Mouse (Mus musculus): ENCODE measurements around the gene Zfp668.
"Not testable (repeated sequence)": the region's sequence is repeated elsewhere in the genome, so short reads cannot be mapped to it uniquely, and the experiment has no call there.

The Zfp668 gene

GRCm38 (mm10) chr7:127876467-127877348 lies at the start of gene Zfp668:
Zfp668 (minus strand) TSS chr7:127876828.
- DNase-seq (ENCODE audit: low read depth, low spot score) = peak; percentile 92

DNA sequence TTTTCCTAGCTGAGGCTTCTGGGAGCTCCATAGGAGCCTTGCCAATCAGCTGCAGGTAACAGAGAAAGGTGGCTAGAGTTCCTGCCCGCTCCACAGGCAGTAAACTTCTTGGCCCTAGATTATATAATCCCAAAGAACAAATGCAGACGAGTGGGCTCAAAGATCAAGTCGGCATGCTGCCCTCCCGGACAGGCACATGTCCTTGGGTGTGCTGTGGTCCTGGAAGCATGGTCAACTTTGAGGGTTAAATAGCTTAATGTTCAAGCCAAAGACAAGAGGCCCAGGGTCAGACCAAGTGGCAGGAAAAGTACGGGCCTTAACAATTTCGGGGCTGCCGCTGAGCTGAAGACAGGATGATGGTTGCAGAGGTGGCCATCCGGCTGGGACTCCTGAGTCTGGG lies 49.4 kb upstream of the Zfp668 start:
- no peak for DNase-seq (ENCODE audit: low read depth, low spot score)

DNA sequence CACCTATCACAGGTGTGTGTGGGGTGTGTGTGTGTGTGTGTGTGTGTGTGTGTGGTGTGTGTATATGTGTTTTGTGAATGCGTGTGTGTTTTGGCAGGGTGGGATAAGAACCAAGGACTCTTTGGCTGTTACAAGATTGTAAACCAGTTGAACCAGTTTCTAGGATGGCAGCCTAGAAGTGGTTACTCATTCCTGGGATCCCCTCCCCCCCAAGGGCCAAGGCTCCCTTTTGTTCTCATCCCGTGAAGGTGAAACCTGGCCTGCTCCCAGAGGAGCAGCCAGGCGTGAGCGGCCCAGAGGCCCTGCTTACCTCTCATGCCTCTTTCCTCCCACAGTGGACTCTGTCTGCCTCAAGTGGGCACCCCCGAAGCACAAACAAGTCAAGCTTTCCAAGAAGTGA lies 48.6 kb upstream of the Zfp668 start:
- DNase-seq (ENCODE audit: low read depth, low spot score) = no peak

DNA sequence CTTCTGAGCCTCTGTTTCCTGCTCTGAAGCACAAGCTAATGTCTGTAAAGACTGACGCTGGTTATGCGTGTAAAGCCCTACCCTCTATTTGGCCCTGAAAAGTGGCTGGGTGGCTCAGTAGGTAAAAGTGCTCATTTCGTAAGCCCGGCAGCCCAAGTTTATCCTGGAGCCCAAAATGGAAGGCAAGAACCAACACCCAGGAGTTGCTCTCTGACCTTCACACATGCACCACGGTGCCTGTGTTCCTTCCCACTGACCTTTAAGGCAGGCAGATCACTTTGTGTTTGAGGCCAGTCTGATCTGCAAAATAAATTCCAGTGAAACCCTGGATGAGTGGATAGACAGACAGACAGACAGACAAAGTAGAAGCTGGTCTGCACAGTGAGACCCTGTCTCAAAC lies 47.1 kb upstream of the Zfp668 start:
- DNase-seq (ENCODE audit: low read depth, low spot score) = no peak

GRCm38 (mm10) chr7:127922451-127923275 lies 46.0 kb upstream of the Zfp668 start:
- no peak for DNase-seq (ENCODE audit: low read depth, low spot score)

- DNase-seq (ENCODE audit: low read depth, low spot score) = no peak
These were observed 44.9 kb upstream of the Zfp668 start for GRCm38 (mm10) chr7:127921516-127921915.

DNA sequence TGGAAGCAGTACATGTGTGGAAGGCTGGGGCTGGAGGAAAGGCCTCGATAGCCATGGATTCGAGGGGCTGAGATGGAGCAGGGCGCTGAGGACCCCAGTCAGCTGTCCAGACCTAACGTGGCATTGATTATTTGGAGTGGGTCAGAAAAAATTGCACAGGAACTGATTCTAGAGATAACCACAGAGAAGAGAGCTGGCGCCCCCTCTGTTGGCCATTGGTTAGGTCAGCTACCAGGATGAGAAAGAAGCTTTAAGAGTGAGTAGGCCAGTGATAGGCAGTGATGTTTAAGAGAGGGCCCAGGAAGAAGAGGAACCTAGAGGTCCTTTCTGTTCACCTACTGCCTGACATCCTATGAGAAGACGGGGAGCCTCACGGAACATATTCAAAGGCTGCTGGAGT lies 42.7 kb upstream of the Zfp668 start:
- no peak for DNase-seq (ENCODE audit: low read depth, low spot score)

DNA sequence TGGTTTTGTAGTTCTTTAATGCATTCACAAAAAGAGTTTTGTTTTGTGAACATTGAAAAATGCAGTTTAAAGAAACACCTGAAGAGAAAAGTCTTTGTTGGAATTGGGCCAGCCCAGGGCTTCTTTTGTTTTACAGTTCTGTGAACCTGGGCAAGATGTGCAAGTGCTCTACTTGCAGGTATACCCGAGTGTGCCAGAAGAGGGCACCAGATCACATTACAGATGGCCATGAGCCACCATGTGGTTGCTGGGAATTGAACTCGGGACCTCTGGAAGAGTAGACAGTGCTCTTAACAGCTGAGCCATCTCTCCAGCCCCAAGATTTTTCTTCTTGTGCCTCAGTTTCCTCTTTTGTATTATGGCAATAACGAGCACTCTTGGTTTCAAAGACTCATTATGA lies 41.6 kb upstream of the Zfp668 start:
- DNase-seq (ENCODE audit: low read depth, low spot score) = no peak

- no peak for DNase-seq (ENCODE audit: low read depth, low spot score)
These were observed 38.7 kb upstream of the Zfp668 start for GRCm38 (mm10) chr7:127915293-127915692.

GRCm38 (mm10) chr7:127912938-127913337 lies 36.3 kb upstream of the Zfp668 start:
- no peak for DNase-seq (ENCODE audit: low read depth, low spot score)

DNA sequence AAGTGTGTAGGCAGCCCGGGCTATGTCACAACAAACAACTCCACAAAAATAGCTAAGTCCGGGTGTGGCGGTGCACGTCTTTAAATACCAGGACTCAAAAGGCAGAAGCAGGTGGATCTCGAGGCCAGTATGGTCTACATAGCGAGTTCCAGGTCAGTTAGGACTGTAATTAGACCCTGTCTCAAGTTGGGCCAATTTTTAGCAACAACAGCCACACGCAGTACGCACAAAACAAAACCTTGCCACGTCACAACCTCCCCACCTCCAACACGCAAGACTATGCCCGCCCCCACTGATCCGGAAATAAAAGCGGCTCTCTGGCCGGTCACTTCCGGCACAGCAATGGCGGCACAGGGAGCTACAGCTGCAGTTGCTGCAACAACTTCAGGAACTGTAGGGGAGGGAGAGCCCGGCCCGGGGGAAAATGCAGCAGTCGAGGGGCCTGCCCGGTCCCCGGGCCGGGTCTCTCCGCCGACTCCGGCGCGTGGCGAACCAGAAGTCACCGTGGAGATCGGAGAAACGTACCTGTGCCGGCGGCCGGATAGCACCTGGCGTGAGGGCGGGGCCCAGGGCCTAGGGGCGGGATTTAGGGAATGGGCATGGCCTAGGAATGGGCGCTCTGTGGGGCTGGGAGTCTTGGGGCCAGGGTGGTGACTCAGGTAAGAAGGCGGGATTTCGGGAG lies 35.7 kb upstream of the Zfp668 start, which contains the start of gene Kat8:
Kat8 (plus strand) TSS at position 327 of the 682 bp plus-strand sequence.
- peak; percentile 83 for DNase-seq (ENCODE audit: low read depth, low spot score)

- no peak for DNase-seq (ENCODE audit: low read depth, low spot score)
These were observed 32.0 kb upstream of the Zfp668 start for GRCm38 (mm10) chr7:127908656-127909055.

DNA sequence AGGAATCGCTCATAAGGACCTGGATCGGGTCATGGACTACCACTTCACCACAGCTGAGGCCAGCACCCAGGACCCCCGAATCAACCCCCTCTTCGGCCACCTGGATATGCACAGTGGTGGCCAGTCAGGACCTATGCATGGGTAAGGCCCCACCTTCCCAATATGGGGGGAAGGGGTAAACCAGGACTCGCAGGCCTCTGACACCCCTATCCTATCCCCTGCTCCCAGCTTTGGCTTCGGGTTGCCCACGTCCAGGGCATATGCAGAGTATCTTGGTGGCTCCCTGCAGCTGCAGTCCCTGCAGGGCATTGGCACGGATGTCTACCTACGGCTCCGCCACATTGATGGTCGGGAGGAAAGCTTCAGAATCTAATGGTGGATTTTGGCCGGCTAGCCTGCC lies 31.3 kb upstream of the Zfp668 start:
- no peak for DNase-seq (ENCODE audit: low read depth, low spot score)

- DNase-seq (ENCODE audit: low read depth, low spot score) = peak; percentile 56
These were observed 27.6 kb upstream of the Zfp668 start, which contains the start of gene Bckdk for GRCm38 (mm10) chr7:127903971-127904796. Bckdk (plus strand) TSS chr7:127904082.

DNA sequence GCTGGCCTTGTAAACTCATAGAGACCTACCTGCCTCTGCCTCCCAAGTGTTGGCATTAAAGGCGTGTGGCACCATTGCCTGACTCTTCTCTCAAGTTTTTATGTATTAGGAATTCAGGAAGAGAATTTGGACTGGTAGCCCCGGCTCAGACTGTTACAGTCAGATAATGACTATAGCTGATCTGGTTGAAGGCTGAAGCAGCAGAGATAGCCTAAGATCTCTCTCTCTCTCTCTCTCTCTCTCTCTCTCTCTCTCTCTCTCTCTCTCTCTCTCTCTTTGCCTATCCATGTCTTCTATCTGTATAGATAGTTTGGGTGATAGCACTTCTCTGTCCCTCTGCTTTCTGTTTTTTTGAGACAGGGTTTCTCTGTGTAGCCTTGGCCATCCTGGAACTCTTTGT lies 25.1 kb upstream of the Zfp668 start:
- DNase-seq (ENCODE audit: low read depth, low spot score) = no peak

DNA sequence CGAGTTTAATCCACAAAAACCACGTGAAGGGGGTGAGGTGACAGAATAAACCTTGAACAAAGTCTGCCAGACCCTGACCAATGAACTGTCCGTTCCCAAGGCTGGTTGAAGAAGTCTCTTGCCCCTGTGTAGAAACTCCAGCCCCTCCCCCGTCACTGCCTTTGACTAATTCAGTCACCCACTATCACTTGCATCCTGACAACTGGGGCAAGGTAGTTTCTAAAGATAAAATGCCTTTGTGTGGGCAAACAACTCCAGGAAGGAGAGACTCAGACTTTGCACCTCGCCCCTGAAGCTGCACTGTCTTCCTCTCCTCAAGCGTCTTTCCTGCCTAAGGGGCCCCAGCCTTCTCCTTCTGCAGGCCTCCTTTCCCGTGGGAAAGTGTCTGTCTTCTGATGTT lies 23.4 kb upstream of the Zfp668 start:
- DNase-seq (ENCODE audit: low read depth, low spot score) = no peak

- DNase-seq (ENCODE audit: low read depth, low spot score) = no peak
These were observed 21.7 kb upstream of the Zfp668 start for GRCm38 (mm10) chr7:127898179-127898956.

GRCm38 (mm10) chr7:127897542-127897941 lies 20.9 kb upstream of the Zfp668 start:
- DNase-seq (ENCODE audit: low read depth, low spot score) = no peak

GRCm38 (mm10) chr7:127896384-127896783 lies 19.8 kb upstream of the Zfp668 start:
- DNase-seq (ENCODE audit: low read depth, low spot score) = no peak

DNA sequence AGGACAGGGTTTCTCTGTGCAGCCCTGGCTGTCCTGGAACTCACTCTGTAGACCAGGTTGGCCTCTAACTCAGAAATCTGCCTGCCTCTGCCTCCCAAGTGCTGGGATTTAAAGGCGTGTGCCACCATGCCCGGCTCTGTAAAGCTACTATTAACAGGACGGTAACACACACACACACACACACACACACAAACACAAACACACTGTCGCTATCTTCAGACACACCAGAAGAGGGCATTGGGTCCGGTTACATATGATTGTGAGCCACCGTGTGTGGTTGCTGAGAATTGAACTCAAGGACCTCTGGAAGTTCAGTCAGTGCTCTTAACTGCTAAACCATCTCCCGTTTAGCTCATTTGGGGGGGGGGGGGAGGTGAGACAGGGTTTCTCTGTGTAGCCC lies 19.3 kb upstream of the Zfp668 start:
- DNase-seq (ENCODE audit: low read depth, low spot score) = not testable (repeated sequence)

All from brain, embryonic 18.5 days (tissue).